Mouse (Mus musculus): ENCODE results near the gene Cep131. TPM values are rescaled to one million over a fixed set of nuclear protein-coding genes. Genes with fewer than 3 reads are reported as not detected.
A peak's percentile ranks its signal among the peaks of the same experiment; 100 is the strongest.

The Cep131 gene
- polyA plus RNA-seq, 1 experiment from 2014 or later = 20.1 TPM

DNA sequence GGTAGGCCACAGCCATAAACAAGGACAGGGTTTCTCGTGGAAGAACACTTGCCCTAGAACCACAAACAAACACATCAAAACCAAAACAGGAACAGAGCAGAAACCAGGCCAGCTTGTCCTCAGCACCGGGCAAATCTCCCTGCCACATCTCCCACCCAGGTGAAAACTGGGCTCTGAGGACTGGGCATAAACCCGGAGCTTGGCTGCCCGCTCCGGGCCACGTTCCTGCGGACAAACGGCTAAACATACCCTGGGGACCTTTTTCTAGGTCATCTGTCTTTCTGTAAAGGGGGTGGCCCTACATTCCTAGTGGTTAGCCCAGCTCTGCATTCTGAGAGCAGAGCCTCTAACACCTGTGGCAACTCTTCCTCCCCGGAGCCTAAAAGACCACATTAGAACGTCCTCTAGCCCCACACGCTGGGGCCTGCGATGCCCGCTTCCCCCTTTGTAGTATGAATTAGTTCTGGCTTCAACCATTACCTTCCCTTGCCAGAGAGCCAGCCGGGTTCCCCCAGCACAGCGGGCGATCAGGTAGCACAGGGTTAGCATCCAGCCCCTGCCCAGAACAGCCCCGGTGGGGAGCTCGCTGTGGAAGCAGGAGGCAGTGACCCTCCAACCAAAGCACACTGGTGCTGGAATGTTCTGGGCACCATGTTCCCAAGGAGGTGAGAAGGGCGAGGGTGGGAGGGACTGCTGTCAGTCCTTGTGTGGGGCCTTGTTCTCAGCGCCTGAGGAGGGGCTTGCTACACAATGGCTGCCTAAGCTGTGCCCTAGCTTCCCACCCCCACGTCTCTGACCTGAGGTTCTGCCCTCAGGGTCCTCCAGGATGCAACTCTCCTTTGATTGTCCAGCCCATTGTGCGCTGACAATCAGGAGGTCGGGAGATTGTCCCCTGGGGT, 66.8 kb downstream of the Cep131 start:
- Histone ChIP-seq H3K4me3 (ENCODE audit: low read depth, low read length) (no peak overlapping the region), H3K4me2 (replicated peaks; ENCODE audit: low read depth, low read length) (no peak overlapping the region), H3K9ac (replicated peaks; ENCODE audit: low read depth, low read length) (no peak overlapping the region), H3K27me3 (ENCODE audit: control insufficient read depth, insufficient read depth, low read length) (no peaks in the 10 kb centered on the region), H3K27ac (ENCODE audit: low read length) (no peak overlapping the region), H3K4me1 (ENCODE audit: control insufficient read depth, insufficient read depth, low read length) (no peaks in the 10 kb centered on the region), H3K9me3 (ENCODE audit: control insufficient read depth, low read depth, low read length) (no peaks in the 10 kb centered on the region), H3K36me3 (ENCODE audit: control insufficient read depth, insufficient read depth, low read length) (no peaks in the 10 kb centered on the region)
- no peak for ATAC-seq (ENCODE audit: insufficient number of reproducible peaks, insufficient read depth, low FRiP score, low read depth)
- 68% methylated on average over 23 of the region's 23 CpGs for WGBS

DNA sequence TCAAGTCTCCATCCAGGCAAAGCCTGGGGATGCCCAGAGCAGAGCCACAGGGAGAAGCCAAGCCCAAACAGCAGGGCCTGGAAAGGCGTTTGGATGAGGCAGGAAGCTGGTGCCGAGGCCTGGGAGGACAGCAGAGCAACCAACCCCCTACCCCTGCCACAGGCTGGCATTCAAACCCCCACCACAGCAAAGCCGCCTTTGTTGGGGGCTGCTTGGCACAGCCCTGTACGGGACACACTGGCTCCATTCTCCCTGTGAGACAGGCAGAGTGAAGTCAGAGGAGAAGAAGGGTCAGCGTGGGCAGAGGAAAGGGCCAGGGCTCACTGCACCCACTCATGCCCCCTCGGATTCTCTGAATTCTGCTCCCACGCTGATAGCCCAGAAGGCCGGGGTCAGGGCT, 69.6 kb downstream of the Cep131 start:
- H3K27me3 ChIP-seq (ENCODE audit: control insufficient read depth, insufficient read depth, low read length) = no peaks in the 10 kb centered on the region
- no peak overlapping the region for H3K4me2 ChIP-seq (replicated peaks; ENCODE audit: low read depth, low read length)
- WGBS = 83% methylated on average over 8 of the region's 8 CpGs
- no peak for ATAC-seq (ENCODE audit: insufficient number of reproducible peaks, insufficient read depth, low FRiP score, low read depth)
- H3K4me3 ChIP-seq (ENCODE audit: low read depth, low read length) = no peak overlapping the region
- no peaks in the 10 kb centered on the region for H3K9me3 ChIP-seq (ENCODE audit: control insufficient read depth, low read depth, low read length)
- no peak overlapping the region for H3K9ac ChIP-seq (replicated peaks; ENCODE audit: low read depth, low read length)
- H3K36me3 ChIP-seq (ENCODE audit: control insufficient read depth, insufficient read depth, low read length) = no peaks in the 10 kb centered on the region
- peaks cover 6% of the 10 kb centered on the region; the same call in 1 of the 2 replicates for H3K4me1 ChIP-seq (ENCODE audit: control insufficient read depth, insufficient read depth, low read length)
- H3K27ac ChIP-seq (ENCODE audit: low read length) = no peak overlapping the region

DNA sequence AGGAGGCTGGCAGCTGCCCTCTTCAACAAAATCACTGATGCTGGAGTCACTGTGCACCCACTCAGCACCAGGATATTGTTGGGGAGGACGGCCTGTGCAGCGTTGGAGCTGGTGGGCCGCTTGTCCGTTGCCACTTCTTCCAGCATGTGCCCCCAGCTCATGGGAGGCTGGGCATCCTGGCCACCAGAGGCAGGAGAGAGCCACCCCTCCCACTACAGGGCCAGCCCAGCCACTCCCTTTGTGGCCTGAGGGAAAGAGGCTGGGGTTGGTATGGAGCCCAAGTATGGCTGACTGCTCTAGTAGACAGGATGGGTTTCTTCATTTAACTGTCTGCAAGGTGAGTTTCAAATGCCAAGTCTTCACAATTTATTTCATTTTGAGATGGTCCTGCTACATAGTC, 71.9 kb downstream of the Cep131 start:
- no peak overlapping the region for H3K27ac ChIP-seq (ENCODE audit: low read length)
- no peak overlapping the region for H3K4me3 ChIP-seq (ENCODE audit: low read depth, low read length)
- ATAC-seq (ENCODE audit: insufficient number of reproducible peaks, insufficient read depth, low FRiP score, low read depth) = no peak
- 92% methylated on average over 4 of the region's 4 CpGs for WGBS
- no peaks in the 10 kb centered on the region for H3K27me3 ChIP-seq (ENCODE audit: control insufficient read depth, insufficient read depth, low read length)
- no peaks in the 10 kb centered on the region for H3K36me3 ChIP-seq (ENCODE audit: control insufficient read depth, insufficient read depth, low read length)
- H3K4me2 ChIP-seq (replicated peaks; ENCODE audit: low read depth, low read length) = no peak overlapping the region
- peaks cover 9% of the 10 kb centered on the region; the same call in 1 of the 2 replicates for H3K4me1 ChIP-seq (ENCODE audit: control insufficient read depth, insufficient read depth, low read length)
- H3K9ac ChIP-seq (replicated peaks; ENCODE audit: low read depth, low read length) = no peak overlapping the region
- H3K9me3 ChIP-seq (ENCODE audit: control insufficient read depth, low read depth, low read length) = no peaks in the 10 kb centered on the region

MicroRNAs within 50 kb of the gene (microRNA counts, 519-probe panel; counts per million panel counts)
- microRNA mmu-miR-338-3p (3,065 counts per million, percentile 56 among the panel's probes with 10 or more counts), microRNA mmu-miR-338-5p (1,646 counts per million, percentile 10 among the panel's probes with 10 or more counts)

Small RNA genes lying within 50 kb of the gene (microRNA-seq; reads per million reads assigned to microRNA genes)
- gene Gm25948 = not detected
- gene Mir3065 = not detected
- gene Mir338 = not detected

Other genes starting within 250 kb of the Cep131 start
- gene Chmp6, start 173.4 kb downstream of the Cep131 start, polyA plus RNA-seq (2014; fragmentation: Nextera tagmentation; extraction: Ambion mirVana) = 85.9 and 89.5 TPM in 2 replicates
- gene Baiap2, start 144.1 kb downstream of the Cep131 start, polyA plus RNA-seq (2014; fragmentation: Nextera tagmentation; extraction: Ambion mirVana) = 27.6 and 28.0 TPM in 2 replicates
- 3.5 and 4.1 TPM in 2 replicates for gene Aatk, start 39.7 kb downstream of the Cep131 start, polyA plus RNA-seq (2014; fragmentation: Nextera tagmentation; extraction: Ambion mirVana)
- gene Tepsin, start 11.9 kb upstream of the Cep131 start, polyA plus RNA-seq (2014; fragmentation: Nextera tagmentation; extraction: Ambion mirVana) = 17.2 and 19.0 TPM in 2 replicates
- 70.1 and 82.6 TPM in 2 replicates for gene Ndufaf8, start 12.1 kb upstream of the Cep131 start, polyA plus RNA-seq (2014; fragmentation: Nextera tagmentation; extraction: Ambion mirVana)
- gene Slc38a10, start 64.5 kb upstream of the Cep131 start, polyA plus RNA-seq (2014; fragmentation: Nextera tagmentation; extraction: Ambion mirVana) = 68.4 and 71.1 TPM in 2 replicates
- gene Bahcc1, start 146.1 kb upstream of the Cep131 start, polyA plus RNA-seq (2014; fragmentation: Nextera tagmentation; extraction: Ambion mirVana) = 12.2 and 13.4 TPM in 2 replicates